Mouse (Mus musculus): Measurements from ENCODE around the gene Ucn3.

Ucn3 gene

GRCm38 (mm10) chr13:3945249-3945648 lies at the start of gene Ucn3:
Gene Ucn3, minus strand, starts transcription at chr13:3945349.
- no peak for DNase-seq (ENCODE audit: low read depth, low spot score)
- Histone ChIP-seq H3K36me3 (ENCODE audit: control insufficient read depth, insufficient read depth, low read length, poor library complexity, severe bottlenecking) (no peaks in the 10 kb centered on the region), H3K27me3 (ENCODE audit: control insufficient read depth, insufficient read depth, low read length, poor library complexity, severe bottlenecking) (no peaks in the 10 kb centered on the region)

GRCm38 (mm10) chr13:3992081-3992480 lies 46.9 kb upstream of the Ucn3 start:
- no peaks in the 10 kb centered on the region for H3K36me3 ChIP-seq (ENCODE audit: control insufficient read depth, insufficient read depth, low read length, poor library complexity, severe bottlenecking)
- H3K27me3 ChIP-seq (ENCODE audit: control insufficient read depth, insufficient read depth, low read length, poor library complexity, severe bottlenecking), result no peaks in the 10 kb centered on the region
- no peak for DNase-seq (ENCODE audit: low read depth, low spot score)

GRCm38 (mm10) chr13:3968849-3969248 lies 23.7 kb upstream of the Ucn3 start:
- Histone ChIP-seq H3K27me3 (ENCODE audit: control insufficient read depth, insufficient read depth, low read length, poor library complexity, severe bottlenecking) (no peaks in the 10 kb centered on the region), H3K36me3 (ENCODE audit: control insufficient read depth, insufficient read depth, low read length, poor library complexity, severe bottlenecking) (no peaks in the 10 kb centered on the region)
- DNase-seq (ENCODE audit: low read depth, low spot score), result no peak

GRCm38 (mm10) chr13:3951198-3951914 lies 6.2 kb upstream of the Ucn3 start:
- no peaks in the 10 kb centered on the region for H3K36me3 ChIP-seq (ENCODE audit: control insufficient read depth, insufficient read depth, low read length, poor library complexity, severe bottlenecking)
- peak; percentile 3 for DNase-seq (ENCODE audit: low read depth, low spot score)
- no peaks in the 10 kb centered on the region for H3K27me3 ChIP-seq (ENCODE audit: control insufficient read depth, insufficient read depth, low read length, poor library complexity, severe bottlenecking)

GRCm38 (mm10) chr13:3949477-3949876 lies 4.3 kb upstream of the Ucn3 start:
- Histone ChIP-seq H3K27me3 (ENCODE audit: control insufficient read depth, insufficient read depth, low read length, poor library complexity, severe bottlenecking) (no peaks in the 10 kb centered on the region), H3K36me3 (ENCODE audit: control insufficient read depth, insufficient read depth, low read length, poor library complexity, severe bottlenecking) (no peaks in the 10 kb centered on the region)
- DNase-seq (ENCODE audit: low read depth, low spot score), result no peak

GRCm38 (mm10) chr13:3947267-3947666 lies 2.1 kb upstream of the Ucn3 start:
- Histone ChIP-seq H3K36me3 (ENCODE audit: control insufficient read depth, insufficient read depth, low read length, poor library complexity, severe bottlenecking) (no peaks in the 10 kb centered on the region), H3K27me3 (ENCODE audit: control insufficient read depth, insufficient read depth, low read length, poor library complexity, severe bottlenecking) (no peaks in the 10 kb centered on the region)
- no peak for DNase-seq (ENCODE audit: low read depth, low spot score)

GRCm38 (mm10) chr13:3944699-3945098 lies 450 bp downstream of the Ucn3 start:
- H3K36me3 ChIP-seq (ENCODE audit: control insufficient read depth, insufficient read depth, low read length, poor library complexity, severe bottlenecking), result no peaks in the 10 kb centered on the region
- no peak for DNase-seq (ENCODE audit: low read depth, low spot score)
- no peaks in the 10 kb centered on the region for H3K27me3 ChIP-seq (ENCODE audit: control insufficient read depth, insufficient read depth, low read length, poor library complexity, severe bottlenecking)

GRCm38 (mm10) chr13:3926046-3926445 lies 19.1 kb downstream of the Ucn3 start:
- H3K27me3 ChIP-seq (ENCODE audit: control insufficient read depth, insufficient read depth, low read length, poor library complexity, severe bottlenecking), result no peaks in the 10 kb centered on the region; the same call in 1 of the 2 replicates
- H3K36me3 ChIP-seq (ENCODE audit: control insufficient read depth, insufficient read depth, low read length, poor library complexity, severe bottlenecking), result no peaks in the 10 kb centered on the region
- DNase-seq (ENCODE audit: low read depth, low spot score), result no peak

- DNase-seq (ENCODE audit: low read depth, low spot score), result no peak
- Histone ChIP-seq H3K27me3 (ENCODE audit: control insufficient read depth, insufficient read depth, low read length, poor library complexity, severe bottlenecking) (no peaks in the 10 kb centered on the region; the same call in none of the 2 replicates), H3K36me3 (ENCODE audit: control insufficient read depth, insufficient read depth, low read length, poor library complexity, severe bottlenecking) (no peaks in the 10 kb centered on the region)
Measured at GRCm38 (mm10) chr13:3925632-3926031, 19.5 kb downstream of the Ucn3 start.

GRCm38 (mm10) chr13:3924483-3924882 lies 20.7 kb downstream of the Ucn3 start:
- DNase-seq (ENCODE audit: low read depth, low spot score), result no peak
- Histone ChIP-seq H3K36me3 (ENCODE audit: control insufficient read depth, insufficient read depth, low read length, poor library complexity, severe bottlenecking) (no peaks in the 10 kb centered on the region), H3K27me3 (ENCODE audit: control insufficient read depth, insufficient read depth, low read length, poor library complexity, severe bottlenecking) (no peaks in the 10 kb centered on the region; the same call in none of the 2 replicates)

GRCm38 (mm10) chr13:3917571-3918311 lies 27.4 kb downstream of the Ucn3 start, which contains the start of the genes Net1 and Tubal3:
Gene Net1, minus strand, starts transcription at chr13:3918220.
Gene Tubal3, plus strand, starts transcription at chr13:3918274.
- DNase-seq (ENCODE audit: low read depth, low spot score), result peak; percentile 90
- no peaks in the 10 kb centered on the region for H3K36me3 ChIP-seq (ENCODE audit: control insufficient read depth, insufficient read depth, low read length, poor library complexity, severe bottlenecking)

GRCm38 (mm10) chr13:3913504-3913903 lies 31.6 kb downstream of the Ucn3 start:
- no peaks in the 10 kb centered on the region for H3K27me3 ChIP-seq (ENCODE audit: control insufficient read depth, insufficient read depth, low read length, poor library complexity, severe bottlenecking)
- H3K36me3 ChIP-seq (ENCODE audit: control insufficient read depth, insufficient read depth, low read length, poor library complexity, severe bottlenecking), result no peaks in the 10 kb centered on the region
- DNase-seq (ENCODE audit: low read depth, low spot score), result no peak

More at GRCm38 (mm10) chr13:3917571-3918311, 27.4 kb downstream of the Ucn3 start, which contains the start of the genes Net1 and Tubal3:
- no peaks in the 10 kb centered on the region; the same call in none of the 2 replicates for H3K27me3 ChIP-seq (ENCODE audit: control insufficient read depth, insufficient read depth, low read length, poor library complexity, severe bottlenecking)

- no peak for DNase-seq (ENCODE audit: low read depth, low spot score)
- Histone ChIP-seq H3K36me3 (ENCODE audit: control insufficient read depth, insufficient read depth, low read length, poor library complexity, severe bottlenecking) (no peaks in the 10 kb centered on the region), H3K27me3 (ENCODE audit: control insufficient read depth, insufficient read depth, low read length, poor library complexity, severe bottlenecking) (no peaks in the 10 kb centered on the region)
Measured at GRCm38 (mm10) chr13:3910356-3910755, 34.8 kb downstream of the Ucn3 start.

- DNase-seq (ENCODE audit: low read depth, low spot score), result no peak
- no peaks in the 10 kb centered on the region for H3K36me3 ChIP-seq (ENCODE audit: control insufficient read depth, insufficient read depth, low read length, poor library complexity, severe bottlenecking)
- no peaks in the 10 kb centered on the region for H3K27me3 ChIP-seq (ENCODE audit: control insufficient read depth, insufficient read depth, low read length, poor library complexity, severe bottlenecking)
Measured at GRCm38 (mm10) chr13:3908262-3908661, 36.9 kb downstream of the Ucn3 start.

- H3K27me3 ChIP-seq (ENCODE audit: control insufficient read depth, insufficient read depth, low read length, poor library complexity, severe bottlenecking), result no peaks in the 10 kb centered on the region
- DNase-seq (ENCODE audit: low read depth, low spot score), result no peak
Measured at GRCm38 (mm10) chr13:3907151-3907696, 37.9 kb downstream of the Ucn3 start.

More at GRCm38 (mm10) chr13:3907151-3907696, 37.9 kb downstream of the Ucn3 start:
- no peaks in the 10 kb centered on the region for H3K36me3 ChIP-seq (ENCODE audit: control insufficient read depth, insufficient read depth, low read length, poor library complexity, severe bottlenecking)
